Mouse (Mus musculus) heart, adult 2 months (tissue): ENCODE data around the gene Pld5. TPM values are rescaled to one million over a fixed set of nuclear protein-coding genes. Genes with fewer than 3 reads are reported as not detected.

Experiments
- DNase-seq, 2 experiments: peaks; one replicate each; pipeline ENCODE4 v3.0.0; 2021
- H3K27ac ChIP-seq: fragments of 200-600 bp; 2 replicates; pipeline ENCODE4 v1.8.1; 2022
- H3K27me3 ChIP-seq: fragments of 200-500 bp; 2 replicates; pipeline ENCODE4 v1.6.1; 2012; ENCODE audit warnings: mild to moderate bottlenecking, low read length, inconsistent platforms, mixed read lengths; ENCODE audit not compliant: control insufficient read depth, insufficient read depth
- H3K36me3 ChIP-seq: fragments of 200-500 bp; 2 replicates; pipeline ENCODE4 v1.6.1; 2012; ENCODE audit warnings: low read length, inconsistent platforms; ENCODE audit not compliant: control insufficient read depth, insufficient read depth
- H3K4me1 ChIP-seq: fragments of 200-500 bp; 2 replicates; pipeline ENCODE4 v1.6.1; 2011; ENCODE audit warnings: low read length; ENCODE audit not compliant: control insufficient read depth, insufficient read depth
- H3K4me3 ChIP-seq: fragments of 200-600 bp; 2 replicates; pipeline ENCODE4 v1.8.1; 2022
- H3K79me2 ChIP-seq: fragments of 200-500 bp; replicated peaks from 2 replicates; pipeline ENCODE4 v1.6.1; 2012; ENCODE audit warnings: mild to moderate bottlenecking, inconsistent platforms, low read length, moderate library complexity, mixed read lengths; ENCODE audit not compliant: control insufficient read depth, insufficient read depth
- H3K9ac ChIP-seq: fragments of 200-500 bp; 2 replicates; pipeline ENCODE4 v1.6.1; 2012; ENCODE audit warnings: low read depth, mild to moderate bottlenecking, control low read depth, inconsistent platforms, low read length, mixed read lengths
- CTCF ChIP-seq: fragments of 200-600 bp; IDR thresholded peaks from 2 replicates; pipeline ENCODE4 v1.8.1; 2022; ENCODE audit warnings: antibody characterized with exemption, mild to moderate bottlenecking, moderate library complexity
- EP300 ChIP-seq: fragments of 200-500 bp; IDR thresholded peaks from 2 replicates; pipeline ENCODE4 v1.6.1; 2011; ENCODE audit warnings: low read depth, low read length, control low read depth; ENCODE audit not compliant: insufficient read depth
- POLR2A ChIP-seq: fragments of 200-500 bp; IDR thresholded peaks from 2 replicates; pipeline ENCODE4 v1.6.1; 2011; ENCODE audit warnings: mild to moderate bottlenecking, low read depth, low read length, control low read depth; ENCODE audit not compliant: insufficient read depth
- WGBS: fragments of 180-500 bp; shearing (Covaris S2); methylation state at CpG from one replicate; pipeline ENCODE4 v1.1.7; 2018; 5-methylcytosine and 5-hydroxymethylcytosine counted together
- intact Hi-C: fragments of 180-260 bp; cut with DNase I; formaldehyde crosslinking; loops from one replicate; pipeline ENCODE4 v1.15.1; 2025
- polyA plus RNA-seq: library from polyadenylated mRNA; depleted of rRNA; stranded (reverse); fragments of >200 nt; gene quantifications from 2 replicates; pipeline ENCODE4 v1.2.3, GENCODE M21; 2012
- total RNA-seq, 2 experiments: library from RNA; stranded (reverse); gene quantifications; 2 replicates each; pipeline ENCODE4 v1.2.3; 2021

The Pld5 gene
- total and polyA plus RNA-seq, 3 experiments, result 0.08 to 0.11 TPM; not detected in 1

- no peak overlapping the region for H3K9ac ChIP-seq
- no peaks in the 10 kb centered on the region for H3K36me3 ChIP-seq
- WGBS, result 71% methylated on average over 1 of the region's 1 CpGs
- no peak for DNase-seq
- intact Hi-C loops, result no loop called here
- no peaks in the 10 kb centered on the region for H3K27me3 ChIP-seq
- no peak overlapping the region for H3K4me3 ChIP-seq
- H3K27ac ChIP-seq, result no peak overlapping the region
- H3K4me1 ChIP-seq, result no peaks in the 10 kb centered on the region
- TF ChIP-seq POLR2A (no peak), EP300 (no peak), CTCF (no peak)
- H3K79me2 ChIP-seq, result no peaks in the 10 kb centered on the region
Measured at GRCm38 (mm10) chr1:176024501-176024900, 250.6 kb downstream of the Pld5 start.

- H3K9ac ChIP-seq, result no peak overlapping the region
- no peak overlapping the region for H3K4me3 ChIP-seq
- 94% methylated on average over 3 of the region's 3 CpGs for WGBS
- no peaks in the 10 kb centered on the region for H3K36me3 ChIP-seq
- TF ChIP-seq EP300 (no peak), POLR2A (no peak), CTCF (no peak)
- H3K79me2 ChIP-seq, result no peaks in the 10 kb centered on the region
- H3K27me3 ChIP-seq, result no peaks in the 10 kb centered on the region
- no peaks in the 10 kb centered on the region for H3K4me1 ChIP-seq
- intact Hi-C loops, result no loop called here
- no peak for DNase-seq
- no peak overlapping the region for H3K27ac ChIP-seq
Measured at GRCm38 (mm10) chr1:176018523-176018922, 256.6 kb downstream of the Pld5 start.

- DNase-seq, result no peak
Measured at GRCm38 (mm10) chr1:176016076-176016475, 259.0 kb downstream of the Pld5 start.

GRCm38 (mm10) chr1:176013497-176014268, 261.4 kb downstream of the Pld5 start:
- 50% methylated on average over 3 of the region's 3 CpGs for WGBS
- H3K36me3 ChIP-seq, result no peaks in the 10 kb centered on the region
- H3K27me3 ChIP-seq, result no peaks in the 10 kb centered on the region
- no peak overlapping the region for H3K27ac ChIP-seq
- H3K79me2 ChIP-seq, result no peaks in the 10 kb centered on the region
- H3K4me1 ChIP-seq, result no peaks in the 10 kb centered on the region
- no peak overlapping the region for H3K9ac ChIP-seq
- no peak overlapping the region for H3K4me3 ChIP-seq
- TF ChIP-seq EP300 (no peak), POLR2A (no peak), CTCF (no peak)
- intact Hi-C loops, result no loop called here
- DNase-seq, result no peak

More at GRCm38 (mm10) chr1:176016076-176016475, 259.0 kb downstream of the Pld5 start:
- Histone ChIP-seq H3K27me3 (no peaks in the 10 kb centered on the region), H3K9ac (no peak overlapping the region), H3K79me2 (no peaks in the 10 kb centered on the region), H3K27ac (no peak overlapping the region), H3K4me3 (no peak overlapping the region), H3K4me1 (no peaks in the 10 kb centered on the region), H3K36me3 (no peaks in the 10 kb centered on the region)
- no peak for TF ChIP-seq CTCF
- no peak for TF ChIP-seq POLR2A
- TF ChIP-seq EP300, result no peak
- 61% methylated on average over 3 of the region's 3 CpGs for WGBS
- intact Hi-C loops, result no loop called here

- Histone ChIP-seq H3K4me3 (no peak overlapping the region), H3K27ac (no peak overlapping the region), H3K36me3 (no peaks in the 10 kb centered on the region), H3K4me1 (no peaks in the 10 kb centered on the region), H3K27me3 (no peaks in the 10 kb centered on the region), H3K79me2 (no peaks in the 10 kb centered on the region), H3K9ac (no peak overlapping the region)
- intact Hi-C loops, result no loop called here
- TF ChIP-seq CTCF (no peak), EP300 (no peak), POLR2A (no peak)
- no peak for DNase-seq
Measured at GRCm38 (mm10) chr1:176011535-176011934, 263.6 kb downstream of the Pld5 start.

- Histone ChIP-seq H3K9ac (no peak overlapping the region), H3K36me3 (no peaks in the 10 kb centered on the region), H3K27me3 (no peaks in the 10 kb centered on the region), H3K4me1 (no peaks in the 10 kb centered on the region), H3K4me3 (no peak overlapping the region), H3K27ac (no peak overlapping the region), H3K79me2 (no peaks in the 10 kb centered on the region)
- TF ChIP-seq EP300 (no peak), CTCF (no peak), POLR2A (no peak)
- intact Hi-C loops, result no loop called here
- DNase-seq, result no peak
Measured at GRCm38 (mm10) chr1:176011072-176011471, 264.0 kb downstream of the Pld5 start.
